Mouse (Mus musculus): ENCODE measurements at regions not wholly inside any gene's neighbourhood (a gene's known extent, or its start where the extent isn't known, plus 50 kb on each side); places are given as distances from the start of the nearest gene placed in this dataset.
A peak's percentile ranks its signal among the peaks of the same experiment; 100 is the strongest.

DNA sequence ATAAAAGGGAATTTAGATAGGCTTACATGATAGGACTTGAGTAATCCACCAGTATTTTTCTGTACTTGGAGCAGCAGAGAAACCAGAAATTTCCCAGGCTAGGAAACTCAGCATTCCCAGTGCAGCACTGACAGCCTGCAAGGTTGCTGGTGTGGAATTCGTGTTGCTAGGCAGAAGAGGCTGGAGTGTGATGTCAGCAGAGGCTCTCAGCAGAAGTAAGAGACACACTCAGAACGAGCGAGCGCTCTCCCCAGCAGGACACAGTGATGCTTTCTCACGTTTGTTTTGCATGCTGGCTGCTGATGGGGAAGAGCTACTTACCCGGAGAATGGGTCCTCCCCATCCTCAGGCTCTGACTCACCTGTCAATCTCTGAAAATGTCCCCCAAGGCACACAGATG lies 104.7 kb downstream of the Dusp6 start:
- peak in 1 of 2 experiments; percentile 33 for DNase-seq (ENCODE audit: low spot score in 2 of 2)

DNA sequence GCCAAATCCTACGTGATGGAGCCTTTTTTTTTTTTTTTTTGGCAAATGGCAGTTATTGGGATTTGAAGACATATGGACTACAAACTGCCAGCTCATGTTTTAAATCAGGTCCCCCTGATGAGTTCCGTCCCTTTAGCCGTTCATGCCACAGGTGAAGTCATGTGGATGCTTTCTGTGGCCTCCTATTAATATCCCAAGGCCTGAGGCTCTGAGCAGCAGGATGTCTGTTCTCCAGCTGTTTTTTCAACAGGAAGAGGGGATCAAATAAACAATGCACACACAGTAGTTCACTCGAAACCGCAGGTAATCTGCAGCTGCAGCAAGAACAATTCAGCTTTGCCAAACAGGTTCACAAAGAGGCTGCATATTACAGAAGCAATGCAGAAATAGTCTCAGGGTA lies 112.1 kb downstream of the Dusp6 start:
- no peak for DNase-seq (ENCODE audit: low spot score in 2 of 2)

DNA sequence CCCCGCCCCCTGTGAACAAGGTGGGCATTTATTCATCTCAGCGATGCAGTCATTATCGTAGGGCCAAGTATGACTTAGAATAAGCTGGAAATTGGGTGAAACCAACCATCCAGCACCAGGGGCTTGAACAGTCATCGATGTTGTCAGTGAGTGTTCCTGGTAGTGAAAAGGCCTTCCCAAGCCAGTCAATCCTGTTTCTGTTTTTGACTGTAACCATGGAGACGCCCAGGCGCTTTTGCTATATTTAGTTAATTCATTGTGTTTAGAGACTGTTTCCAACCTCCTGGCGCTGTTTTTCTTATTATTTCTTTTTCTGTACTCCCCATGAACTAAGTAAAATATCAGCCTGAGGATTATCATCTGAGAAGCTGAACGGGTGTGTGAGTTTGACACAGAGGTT lies 113.4 kb downstream of the Dusp6 start:
- DNase-seq (ENCODE audit: low spot score in 2 of 2): peak in 1 of 2 experiments; percentile 44

DNA sequence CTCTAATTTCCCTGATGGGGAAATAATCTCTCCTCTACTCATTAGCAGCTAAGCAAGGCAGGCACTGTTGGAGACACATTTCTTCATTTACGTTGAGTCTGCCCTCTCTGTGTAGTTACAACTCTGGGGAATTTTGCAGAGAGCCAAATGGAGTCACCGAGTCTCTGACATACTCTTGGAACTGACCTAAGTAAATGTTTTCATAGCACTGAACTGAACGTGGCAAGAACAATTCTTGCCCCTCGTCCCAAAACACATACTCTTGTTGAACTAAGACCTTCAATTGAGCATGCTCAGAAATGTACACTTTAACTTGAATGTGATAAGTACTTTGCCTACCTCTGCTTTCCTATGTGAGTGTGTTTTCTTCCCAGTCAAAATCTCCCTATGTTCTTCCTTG lies 114.5 kb downstream of the Dusp6 start:
- DNase-seq (ENCODE audit: low spot score in 2 of 2): no peak

DNA sequence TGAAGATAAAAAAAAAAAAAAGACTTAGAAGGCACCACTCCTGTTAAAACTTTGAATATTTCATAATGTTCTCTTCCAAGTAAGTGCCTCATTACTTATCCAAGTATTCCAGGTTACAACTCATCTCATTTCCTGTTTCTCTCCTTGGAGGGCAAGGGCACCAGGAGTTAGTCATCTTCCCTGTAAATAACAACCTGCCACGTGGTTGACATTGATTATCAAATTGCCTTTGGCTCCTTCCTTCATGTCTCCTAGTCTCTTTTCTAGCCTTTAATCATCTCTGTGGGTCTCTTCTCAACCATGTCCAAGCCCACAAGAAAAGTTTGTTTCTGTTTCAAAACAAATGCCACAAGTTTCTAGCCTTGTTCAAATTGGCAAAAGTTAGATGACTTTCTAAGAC lies 116.1 kb downstream of the Dusp6 start:
- no peak for DNase-seq (ENCODE audit: low spot score in 2 of 2)

DNA sequence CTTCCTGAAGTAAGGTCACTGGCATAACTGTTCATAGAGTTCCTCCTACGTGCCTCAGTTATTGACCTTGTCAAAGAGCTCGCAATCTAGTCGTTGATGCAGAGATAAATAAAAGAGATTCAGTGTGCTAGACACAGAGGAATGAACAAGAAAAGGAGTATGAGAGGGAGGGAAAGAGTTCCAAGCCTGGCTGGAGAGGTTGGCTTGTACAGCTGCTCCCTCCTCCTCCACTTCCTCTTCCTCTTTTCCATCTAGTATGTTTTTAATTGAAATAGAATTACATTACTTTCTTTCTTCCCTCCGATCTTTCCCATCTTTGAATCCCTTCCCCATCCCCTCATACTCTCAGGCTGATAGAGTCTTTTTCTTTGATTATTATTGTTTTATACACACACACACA lies 117.1 kb downstream of the Dusp6 start:
- no peak for DNase-seq (ENCODE audit: low spot score in 2 of 2)

DNA sequence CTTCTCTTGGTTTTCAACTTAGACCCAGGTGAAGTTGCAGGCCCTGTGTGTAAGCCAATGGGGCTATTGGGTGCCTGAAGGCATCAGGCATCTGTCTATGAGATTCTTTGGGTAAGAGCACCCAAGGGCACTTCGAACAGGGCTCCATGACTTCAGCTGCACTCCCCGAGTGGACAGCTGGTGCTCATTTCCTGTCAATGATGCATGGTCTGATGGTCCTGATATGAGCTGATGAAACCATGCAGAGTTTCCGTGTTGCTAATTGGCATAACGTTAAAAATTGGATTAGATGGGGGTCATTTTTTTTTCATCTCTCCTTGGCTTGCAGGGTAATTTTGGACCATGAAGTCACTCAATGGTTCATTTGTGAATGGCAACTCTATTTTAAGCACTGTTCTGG lies 120.0 kb downstream of the Dusp6 start:
- no peak for DNase-seq (ENCODE audit: low spot score in 2 of 2)

DNA sequence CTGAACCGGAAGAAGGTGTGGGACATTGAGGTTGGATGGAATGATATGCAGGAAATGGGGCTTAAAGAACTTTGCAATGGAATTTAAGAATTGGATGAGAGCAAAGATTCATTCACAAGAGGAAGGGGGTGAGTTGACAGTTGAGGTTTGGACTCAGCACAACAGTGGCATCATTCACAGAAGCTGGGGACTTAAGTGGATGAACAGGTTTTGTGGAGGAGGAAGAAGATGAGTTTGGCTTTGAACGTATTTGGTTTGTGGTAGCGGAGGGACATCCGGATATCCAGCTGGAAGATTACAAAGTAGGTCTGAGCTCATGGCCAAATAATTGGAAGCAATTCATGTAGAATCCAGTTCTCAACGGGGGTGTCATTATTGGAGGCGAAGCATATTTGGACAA lies 121.3 kb downstream of the Dusp6 start:
- peak in 1 of 2 experiments; percentile 18 for DNase-seq (ENCODE audit: low spot score in 2 of 2)

DNA sequence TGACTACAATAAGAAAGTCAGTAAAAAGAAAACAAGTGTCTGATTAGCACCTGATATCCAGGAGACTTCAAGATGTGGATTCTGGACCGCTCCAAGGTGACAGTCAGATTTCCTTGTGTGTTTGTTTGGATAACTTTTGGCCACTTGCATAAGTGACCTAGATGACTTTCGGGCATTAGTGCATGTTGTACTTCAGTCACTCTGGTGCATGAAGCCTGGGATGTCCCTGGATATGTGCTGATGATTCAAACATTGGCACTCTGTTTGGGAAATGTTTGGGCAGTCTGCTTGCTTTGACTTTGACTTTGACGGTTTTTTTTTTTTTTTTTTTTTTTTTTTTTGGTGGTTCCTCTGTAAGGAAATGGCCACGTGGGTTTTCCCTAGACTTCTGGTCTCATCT lies 121.8 kb downstream of the Dusp6 start:
- DNase-seq (ENCODE audit: low spot score in 2 of 2): no peak

DNA sequence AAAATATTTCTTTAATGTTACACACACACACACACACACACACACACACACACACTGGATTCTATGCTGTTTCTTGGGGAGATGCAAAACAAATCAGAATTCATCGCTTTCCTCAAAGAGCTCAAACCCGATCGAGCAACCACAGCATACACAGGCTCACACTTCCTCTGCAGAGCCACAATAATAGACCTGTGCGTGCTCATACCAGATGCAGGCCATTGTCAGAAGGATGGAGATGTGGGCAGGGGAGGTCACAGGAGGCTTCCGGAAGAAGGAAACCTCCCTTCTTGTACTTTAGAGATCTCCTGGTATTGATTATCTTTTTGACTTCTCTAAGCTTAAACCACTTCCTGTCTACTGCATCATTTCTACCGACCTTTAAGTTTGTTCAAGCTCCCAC lies 122.8 kb downstream of the Dusp6 start:
- DNase-seq (ENCODE audit: low spot score in 2 of 2): no peak

DNA sequence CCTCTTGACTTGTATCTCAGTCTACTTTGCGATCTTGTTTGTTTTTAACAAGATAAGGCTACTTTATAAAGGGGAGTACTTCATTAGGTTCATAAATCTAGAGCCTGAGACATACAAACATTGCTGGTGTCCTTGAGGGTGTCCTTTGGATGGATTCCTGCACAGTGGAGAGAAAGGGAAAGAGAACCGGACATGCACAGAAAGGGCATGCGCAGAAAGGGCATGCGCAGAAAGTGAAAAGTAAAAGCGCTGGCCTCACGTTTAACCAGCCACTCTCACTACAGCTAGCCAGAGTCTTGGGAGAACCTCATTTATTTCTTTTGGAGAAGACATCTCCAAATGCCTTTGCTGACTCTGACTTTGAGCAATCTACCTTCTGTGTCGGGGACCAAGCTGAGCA lies 125.5 kb downstream of the Dusp6 start:
- no peak for DNase-seq (ENCODE audit: low spot score in 2 of 2)

DNA sequence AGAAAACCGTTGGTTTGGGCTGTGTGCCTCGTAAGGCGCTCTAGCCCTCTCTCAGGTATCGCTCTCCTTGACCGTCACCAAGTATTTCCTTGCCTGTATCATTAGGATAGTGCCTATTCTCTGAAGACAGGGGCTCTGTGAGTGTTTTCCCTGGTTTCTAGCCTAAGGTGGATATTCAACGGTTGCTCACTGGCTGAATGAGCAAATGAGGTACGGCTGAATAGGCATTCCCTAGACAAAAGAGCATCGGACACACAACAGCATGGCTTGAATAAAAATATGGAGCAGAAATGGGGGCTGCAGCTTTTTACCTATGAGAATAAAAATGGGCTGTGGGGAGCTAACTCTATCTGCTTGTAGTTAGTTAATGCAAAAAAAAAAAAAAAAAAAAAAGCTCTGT lies 126.0 kb downstream of the Dusp6 start:
- DNase-seq (ENCODE audit: low spot score in 2 of 2): no peak

DNA sequence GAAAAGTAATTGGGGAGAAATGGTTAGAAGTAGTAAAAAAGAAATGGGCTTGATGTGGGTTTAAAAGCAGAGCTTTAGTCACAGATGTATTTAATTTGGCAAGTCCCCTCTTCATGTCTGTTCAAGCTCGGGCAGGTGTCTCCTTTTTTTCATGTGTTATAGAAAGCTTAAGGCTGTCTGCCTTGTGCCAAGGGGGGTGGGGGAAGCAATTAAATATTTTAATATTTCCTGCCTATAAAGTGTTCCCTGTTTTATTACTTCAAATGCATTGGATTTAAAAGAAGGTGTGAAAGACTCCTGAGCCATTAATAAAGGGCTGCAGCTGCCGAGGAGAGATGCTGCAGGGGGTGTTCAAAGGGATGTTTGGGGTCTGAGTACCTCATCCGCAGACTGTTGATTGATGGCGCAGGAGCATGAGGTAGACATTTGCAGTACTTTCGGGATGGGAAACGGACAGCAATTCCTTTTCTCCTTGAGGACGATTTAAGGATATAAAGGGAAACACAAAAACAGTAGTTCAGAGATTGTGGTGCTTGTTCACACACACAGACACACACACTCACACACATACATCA lies 127.7 kb downstream of the Dusp6 start:
- no peak for DNase-seq (ENCODE audit: low spot score in 2 of 2)

DNA sequence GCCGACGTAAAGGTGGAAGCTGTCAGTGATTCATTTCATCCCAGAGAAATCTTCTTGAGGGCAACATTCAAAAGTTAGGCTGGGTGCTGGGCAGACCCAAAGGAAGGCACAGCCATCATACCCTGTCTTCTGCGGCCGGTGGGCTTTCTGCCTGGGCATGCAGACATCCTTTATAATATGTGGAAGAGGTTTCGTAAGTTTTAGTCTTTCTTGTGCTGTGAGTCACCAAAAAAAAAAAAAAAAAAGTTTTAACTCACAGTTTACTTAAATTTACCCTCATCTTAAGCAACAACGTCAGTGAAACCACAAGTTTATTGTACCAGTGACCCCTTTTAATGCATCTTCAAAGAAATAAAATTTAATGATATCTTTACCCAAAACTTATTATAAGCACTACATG lies 128.7 kb downstream of the Dusp6 start:
- DNase-seq (ENCODE audit: low spot score in 2 of 2): no peak

DNA sequence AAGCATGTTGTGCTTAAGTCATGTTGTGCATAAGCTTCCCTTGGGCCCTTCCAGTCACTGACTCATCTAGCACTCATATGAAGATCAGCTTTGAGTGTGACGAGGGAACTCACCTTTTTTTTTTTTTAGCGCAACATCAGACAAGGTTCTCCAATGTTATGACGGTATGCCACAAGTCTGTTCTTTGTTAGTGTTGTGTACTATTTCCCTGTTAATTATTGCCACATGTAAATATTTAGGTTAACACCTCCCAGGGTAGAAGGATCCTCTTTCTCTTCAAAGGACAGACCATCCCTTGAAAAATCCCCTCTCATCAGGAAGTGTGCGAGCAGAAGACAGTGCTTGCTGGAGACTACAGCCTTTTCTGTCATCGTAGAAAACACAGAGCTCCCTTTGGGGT lies 129.9 kb downstream of the Dusp6 start:
- DNase-seq (ENCODE audit: low spot score in 2 of 2): no peak

DNA sequence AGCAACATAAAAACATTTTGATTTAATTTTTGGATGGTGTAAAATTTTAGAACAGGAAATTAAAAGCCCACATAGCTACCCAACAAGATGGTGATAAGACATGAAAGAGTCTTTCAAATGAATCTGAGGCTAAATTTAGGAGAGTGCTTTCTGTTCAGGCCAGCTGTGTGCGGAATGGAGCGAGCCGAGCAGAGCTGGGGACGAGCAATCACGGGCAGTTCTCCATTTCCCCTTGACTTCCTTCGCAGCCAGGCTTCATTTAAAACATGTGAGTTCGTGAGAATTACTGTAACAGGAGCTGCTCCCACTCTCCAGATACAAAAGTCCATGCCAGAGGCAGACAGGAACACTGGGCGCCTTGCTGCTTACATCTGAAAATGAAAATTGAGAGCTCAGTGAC lies 130.5 kb downstream of the Dusp6 start:
- peak in 1 of 2 experiments; percentile 47 for DNase-seq (ENCODE audit: low spot score in 2 of 2)

DNA sequence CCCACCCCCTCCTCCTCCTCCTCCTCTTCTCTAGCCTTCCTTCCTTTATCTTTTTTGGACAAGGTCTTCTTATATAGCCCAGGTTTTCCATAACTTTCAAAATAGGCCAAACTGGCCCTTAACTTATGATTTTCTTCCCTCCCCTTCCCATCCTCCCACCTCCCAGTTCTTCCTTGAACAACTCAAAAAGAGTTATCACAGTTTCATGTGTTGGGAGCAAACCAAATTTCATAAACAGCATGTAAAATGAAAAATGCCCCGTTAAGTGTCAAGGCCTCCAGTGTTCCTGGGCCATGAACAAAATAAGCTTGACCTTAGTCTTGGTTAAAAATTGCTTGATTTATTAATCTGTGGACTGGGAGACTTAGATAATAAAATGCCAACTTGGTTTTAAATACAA lies 132.4 kb downstream of the Dusp6 start:
- no peak for DNase-seq (ENCODE audit: low spot score in 2 of 2)

DNA sequence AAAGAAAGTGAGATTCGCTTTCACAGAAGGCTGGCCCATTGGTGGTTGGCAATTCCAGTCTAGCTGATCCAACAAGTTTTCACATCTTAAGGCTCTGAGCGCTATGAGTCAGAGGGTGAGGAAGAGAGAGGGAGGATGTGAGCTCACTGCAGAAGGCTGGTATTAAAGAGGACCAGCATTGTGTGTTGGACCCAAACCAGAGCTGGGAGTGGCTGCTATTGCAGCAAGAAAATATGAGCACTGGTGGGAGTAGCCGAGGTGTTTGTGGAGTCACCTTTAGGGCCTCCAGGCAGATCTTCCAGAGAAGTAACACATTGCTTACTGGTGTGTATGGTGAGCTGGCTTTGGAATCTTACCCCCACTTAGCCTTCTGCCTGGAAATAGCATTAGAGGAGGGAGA lies 133.6 kb downstream of the Dusp6 start:
- DNase-seq (ENCODE audit: low spot score in 2 of 2): no peak

DNA sequence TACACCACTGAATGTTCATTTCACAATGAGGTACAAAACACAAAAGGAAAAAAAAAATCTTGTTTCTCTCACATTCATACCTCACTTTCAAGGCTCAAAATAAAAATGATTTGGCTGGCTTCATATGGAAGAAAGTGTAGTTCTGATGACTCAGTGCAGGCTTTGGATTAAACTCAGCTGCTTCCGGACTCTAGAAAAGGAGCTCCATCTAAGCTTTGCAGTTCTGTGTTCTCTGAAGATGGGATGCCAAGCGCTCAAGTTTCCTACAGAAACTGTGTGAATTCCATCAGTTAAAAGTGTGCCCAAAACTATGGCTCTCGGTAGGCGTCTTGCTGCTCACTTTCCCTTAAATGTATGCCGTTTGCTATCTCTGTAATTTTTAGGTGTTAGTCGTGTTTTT lies 137.0 kb downstream of the Dusp6 start:
- DNase-seq (ENCODE audit: low spot score in 2 of 2): no peak

DNA sequence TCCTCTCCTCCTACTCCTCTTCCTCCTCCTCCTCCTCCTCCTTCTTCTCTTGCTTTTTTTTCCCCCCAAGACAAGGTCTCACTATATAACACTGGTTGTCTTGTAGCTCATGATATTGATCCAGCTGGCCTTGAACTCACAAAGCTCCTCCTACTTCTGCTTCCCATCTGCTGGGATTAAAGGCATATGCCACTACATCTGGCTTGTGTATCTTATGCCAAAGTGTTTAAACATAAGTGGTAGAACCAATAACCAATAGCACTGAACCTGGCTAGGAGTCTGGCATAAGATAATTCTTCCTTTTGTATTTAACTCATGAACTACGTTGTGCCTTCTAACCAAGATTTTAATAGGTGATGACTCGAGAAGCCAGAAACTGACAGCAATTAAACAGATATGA lies 143.7 kb downstream of the Dusp6 start:
- peak in 1 of 2 experiments; percentile 67 for DNase-seq (ENCODE audit: low spot score in 2 of 2)

DNA sequence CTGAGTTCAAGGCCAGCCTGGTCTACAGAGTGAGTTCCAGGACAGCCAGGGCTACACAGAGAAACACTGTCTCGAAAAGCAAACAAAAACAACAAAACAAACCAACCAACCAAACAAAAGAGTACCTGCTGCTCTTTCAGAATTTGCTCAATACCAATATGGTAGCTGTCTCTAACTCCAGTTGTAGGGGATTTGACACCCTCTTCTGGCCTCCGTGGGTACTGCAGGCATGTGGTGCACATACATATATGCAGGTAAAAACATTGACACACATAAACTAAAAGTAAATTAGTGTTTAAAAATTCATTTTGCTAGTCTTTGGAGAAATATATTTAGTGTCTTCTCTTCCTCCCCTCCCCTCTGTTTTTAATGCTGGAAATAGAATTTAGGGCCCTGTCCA lies 145.8 kb downstream of the Dusp6 start:
- no peak for DNase-seq (ENCODE audit: low spot score in 2 of 2)

DNA sequence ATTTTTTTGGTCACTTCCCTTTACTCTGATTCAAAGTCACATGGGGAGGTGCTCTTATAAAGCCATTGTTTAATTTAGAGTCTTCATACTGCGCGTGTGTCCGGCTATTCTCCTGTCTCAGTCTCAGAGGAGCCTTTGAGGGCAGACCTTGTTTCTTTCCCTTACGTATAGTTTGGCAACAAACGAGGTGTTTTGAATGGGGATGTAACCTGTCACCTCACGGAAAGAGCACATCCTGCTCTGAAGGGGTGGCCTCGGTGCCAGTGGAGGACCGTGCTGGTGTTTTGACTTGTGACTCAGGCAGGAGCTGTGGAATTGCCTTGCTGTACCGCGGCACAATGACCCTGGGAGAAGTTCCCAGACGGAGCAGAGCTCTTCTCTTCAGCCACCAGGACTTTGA lies 146.7 kb downstream of the Dusp6 start:
- DNase-seq (ENCODE audit: low spot score in 2 of 2): no peak

DNA sequence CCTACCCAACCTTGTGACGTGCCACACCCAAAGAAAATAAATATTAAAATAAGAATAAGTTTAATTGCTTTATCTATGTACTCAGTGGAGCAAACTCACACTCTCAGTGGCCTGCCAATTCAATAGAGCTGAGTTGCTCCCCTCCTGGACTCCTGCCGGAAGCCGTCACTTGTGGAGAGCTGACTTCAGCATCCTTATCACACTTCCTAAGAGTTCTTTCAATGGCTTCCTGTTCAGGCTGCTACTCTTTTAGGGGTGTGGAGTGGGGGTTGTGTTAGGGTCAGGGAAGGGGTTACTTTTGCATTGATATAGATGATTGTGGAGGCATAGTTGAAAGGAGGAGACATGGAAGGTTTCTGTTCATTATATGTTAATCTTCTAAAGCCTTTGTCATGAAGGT lies 147.7 kb downstream of the Dusp6 start:
- DNase-seq (ENCODE audit: low spot score in 2 of 2): no peak

DNA sequence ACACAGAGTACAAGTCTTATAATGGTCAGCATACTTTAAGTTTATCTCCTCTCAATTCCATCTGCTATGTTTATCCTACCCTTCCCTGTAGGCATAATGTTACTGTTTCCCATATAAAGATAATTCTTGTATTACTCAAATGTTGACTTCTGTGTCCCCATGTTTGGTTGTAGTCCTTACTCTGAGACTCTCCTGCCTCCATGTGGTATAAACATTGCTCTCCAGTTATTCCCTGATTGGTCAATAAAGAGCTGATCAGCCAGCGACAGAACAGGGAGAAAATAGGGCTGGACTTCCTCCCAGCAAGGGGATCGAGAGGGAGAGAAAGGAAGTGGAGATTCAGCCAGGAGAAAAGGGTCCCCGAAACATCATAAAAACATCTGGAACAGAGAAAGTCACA lies 150.4 kb downstream of the Dusp6 start:
- no peak for DNase-seq (ENCODE audit: low spot score in 2 of 2)
